Mouse (Mus musculus) ovary, adult 2 months (tissue): Measurements from ENCODE around the gene Fam149a. TPM values are rescaled to one million over a fixed set of nuclear protein-coding genes. Genes with fewer than 3 reads are reported as not detected.

ENCODE experiments used
- polyA plus RNA-seq: library from polyadenylated mRNA; depleted of rRNA; stranded (reverse); fragments of >200 nt; gene quantifications from 2 replicates; pipeline ENCODE4 v1.2.3, GENCODE M21; 2012; rRNA removed

The Fam149a gene
- 7.8 and 8.0 TPM in 2 replicates for polyA plus RNA-seq

GRCm38 (mm10) chr8:45381963-45382347 lies at the start of gene Fam149a:
Gene Fam149a (minus strand): TSS chr8:45382291.

GRCm38 (mm10) chr8:45410882-45411281 lies 28.8 kb upstream of the Fam149a start, which contains the start of gene Tlr3:
Gene Tlr3 (minus strand): TSS chr8:45411080.

GRCm38 (mm10) chr8:45332685-45333409 lies 49.2 kb downstream of the Fam149a start, which contains the start of gene Cyp4v3:
Gene Cyp4v3 (minus strand): TSS chr8:45333216.

DNA sequence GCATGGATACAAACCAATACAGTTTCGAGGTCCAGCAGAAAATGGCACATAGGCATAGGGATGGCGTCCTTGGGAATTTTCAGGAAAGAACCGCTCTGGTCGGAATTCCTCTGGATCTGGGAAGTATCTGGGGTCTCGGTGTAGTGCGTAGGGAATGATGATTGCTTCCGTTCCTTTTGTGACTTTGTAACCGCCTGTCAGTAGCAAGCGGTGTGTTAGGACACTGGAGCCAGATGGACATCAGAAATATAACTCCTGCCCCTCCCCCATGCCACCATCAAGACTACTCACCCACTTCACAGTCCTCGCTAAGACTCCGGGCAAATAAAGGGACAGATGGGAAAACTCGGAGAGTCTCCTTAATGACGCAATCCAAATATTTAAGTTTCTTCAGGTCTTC lies 73.7 kb downstream of the Fam149a start, which contains the start of gene Gm45753:
TSS of gene Gm45753 (minus strand) at position 101 of the 400 bp plus-strand sequence.

DNA sequence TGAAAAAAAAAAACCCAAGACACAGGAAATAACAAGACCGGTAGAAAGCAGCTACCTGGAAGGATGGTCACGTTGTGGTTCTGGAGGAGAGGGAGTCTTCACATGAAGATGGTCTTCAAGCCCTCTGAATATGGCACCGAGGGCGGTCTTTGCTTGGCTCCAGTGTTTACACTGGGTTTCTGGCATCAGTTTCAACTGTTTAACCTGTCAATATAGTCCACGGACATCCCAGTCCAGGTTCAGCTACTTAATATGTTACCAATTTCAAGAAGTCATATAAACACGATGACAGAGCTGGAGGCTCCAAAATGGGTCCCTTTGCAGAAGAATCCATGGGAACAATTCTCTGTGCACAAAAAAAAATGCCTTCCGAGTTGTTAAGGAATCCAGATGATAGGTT lies 87.4 kb downstream of the Fam149a start, which contains the start of gene Klkb1:
TSS of gene Klkb1 (minus strand) at position 173 of the 400 bp plus-strand sequence.

Other genes with a start within 250 kb of the Fam149a start
- not detected in 2 replicates for gene F11, start 120.3 kb downstream of the Fam149a start, polyA plus RNA-seq
- gene Klkb1, start 87.4 kb downstream of the Fam149a start, polyA plus RNA-seq: 0.05 and 0.16 TPM in 2 replicates
- gene Gm45753, start 73.8 kb downstream of the Fam149a start, polyA plus RNA-seq: not detected in 2 replicates
- gene Cyp4v3, start 49.1 kb downstream of the Fam149a start, polyA plus RNA-seq: 0.88 and 1.3 TPM in 2 replicates
- 1.9 and 2.0 TPM in 2 replicates for gene Tlr3, start 28.8 kb upstream of the Fam149a start, polyA plus RNA-seq
- 96.2 and 107 TPM in 2 replicates for gene Sorbs2, start 125.5 kb upstream of the Fam149a start, polyA plus RNA-seq